Mouse (Mus musculus) macrophage (primary cell): Measurements from ENCODE around the gene Popdc3. TPM values are rescaled to one million over a fixed set of nuclear protein-coding genes. Genes with fewer than 3 reads are reported as not detected.
"Not testable (repeated sequence)": the region's sequence is repeated elsewhere in the genome, so short reads cannot be mapped to it uniquely, and the experiment has no call there.

Experiments
- H3K27ac ChIP-seq: fragments of 350-480 bp; formaldehyde crosslinking; 2 replicates; pipeline ENCODE4 v1.9.0; 2021
- H3K36me3 ChIP-seq: fragments of 350-480 bp; formaldehyde crosslinking; 2 replicates; pipeline ENCODE4 v1.9.0; 2021; ENCODE audit errors: inconsistent target
- H3K4me3 ChIP-seq: fragments of 350-480 bp; formaldehyde crosslinking; 2 replicates; pipeline ENCODE4 v1.9.0; 2021; ENCODE audit errors: inconsistent target
- H3K79me2 ChIP-seq: fragments of 350-480 bp; formaldehyde crosslinking; 2 replicates; pipeline ENCODE4 v1.9.0; 2021; ENCODE audit errors: inconsistent target
- WGBS: methylation state at CpG from one replicate; pipeline ENCODE4 v1.1.7; 2026; ENCODE audit warnings: inconsistent platforms; ENCODE audit not compliant: missing documents; 5-methylcytosine and 5-hydroxymethylcytosine counted together
- polyA plus RNA-seq: library from polyadenylated mRNA; stranded (reverse); fragments of 250-400 nt; gene quantifications from 3 replicates; pipeline ENCODE4 v1.2.4, GENCODE M21; 2018; ENCODE audit warnings: inconsistent platforms

The Popdc3 gene
- polyA plus RNA-seq, 1 experiment from 2014 or later, result not detected

- 89% methylated on average over 15 of the region's 16 CpGs for WGBS
- no peak overlapping the region for H3K4me3 ChIP-seq
These were observed 137.0 kb downstream of the Popdc3 start for GRCm38 (mm10) chr10:45314865-45315264.

GRCm38 (mm10) chr10:45318922-45319321 lies 141.0 kb downstream of the Popdc3 start:
- Histone ChIP-seq H3K79me2 (no peaks in the 10 kb centered on the region), H3K36me3 (no peaks in the 10 kb centered on the region), H3K27ac (no peak overlapping the region), H3K4me3 (no peak overlapping the region)
- 87% methylated on average over 5 of the region's 5 CpGs for WGBS

More at GRCm38 (mm10) chr10:45314865-45315264, 137.0 kb downstream of the Popdc3 start:
- Histone ChIP-seq H3K27ac (no peak overlapping the region), H3K79me2 (no peaks in the 10 kb centered on the region), H3K36me3 (no peaks in the 10 kb centered on the region)

GRCm38 (mm10) chr10:45320296-45320695 lies 142.4 kb downstream of the Popdc3 start:
- H3K27ac ChIP-seq, result no peak overlapping the region
- H3K36me3 ChIP-seq, result no peaks in the 10 kb centered on the region
- H3K79me2 ChIP-seq, result no peaks in the 10 kb centered on the region
- H3K4me3 ChIP-seq, result no peak overlapping the region
- WGBS, result 81% methylated on average over 3 of the region's 3 CpGs

- H3K36me3 ChIP-seq, result no peaks in the 10 kb centered on the region
- no peak overlapping the region for H3K4me3 ChIP-seq
- H3K79me2 ChIP-seq, result no peaks in the 10 kb centered on the region
- no peak overlapping the region for H3K27ac ChIP-seq
- WGBS, result 71% methylated on average over 1 of the region's 1 CpGs
These were observed 146.3 kb downstream of the Popdc3 start for GRCm38 (mm10) chr10:45324159-45324558.

GRCm38 (mm10) chr10:45328196-45329000 lies 150.5 kb downstream of the Popdc3 start:
- Histone ChIP-seq H3K27ac (no peak overlapping the region), H3K79me2 (no peaks in the 10 kb centered on the region), H3K36me3 (no peaks in the 10 kb centered on the region), H3K4me3 (no peak overlapping the region)
- WGBS, result 93% methylated on average over 7 of the region's 7 CpGs

GRCm38 (mm10) chr10:45334925-45335324 lies 157.0 kb downstream of the Popdc3 start:
- 51% methylated on average over 7 of the region's 7 CpGs for WGBS
- Histone ChIP-seq H3K36me3 (no peaks in the 10 kb centered on the region), H3K79me2 (no peaks in the 10 kb centered on the region), H3K27ac (no peak overlapping the region), H3K4me3 (no peak overlapping the region)

GRCm38 (mm10) chr10:45335434-45336422 lies 157.8 kb downstream of the Popdc3 start, which contains the start of gene Bves:
Bves (plus strand) TSS chr10:45335772.
- Histone ChIP-seq H3K4me3 (no peak within 1 kb of the TSS), H3K27ac (no peak within 1 kb of the TSS), H3K36me3 (no peaks in the 10 kb centered on the region), H3K79me2 (no peaks in the 10 kb centered on the region)
- WGBS, result 2% methylated on average over 87 of the region's 116 CpGs

- no peaks in the 10 kb centered on the region for H3K79me2 ChIP-seq
- no peak overlapping the region for H3K27ac ChIP-seq
- H3K36me3 ChIP-seq, result no peaks in the 10 kb centered on the region
- WGBS, result 80% methylated on average over 5 of the region's 7 CpGs
- no peak overlapping the region for H3K4me3 ChIP-seq
These were observed 161.2 kb downstream of the Popdc3 start for GRCm38 (mm10) chr10:45339106-45339505.

GRCm38 (mm10) chr10:45344381-45344780 lies 166.5 kb downstream of the Popdc3 start:
- Histone ChIP-seq H3K4me3 (no peak overlapping the region), H3K27ac (no peak overlapping the region), H3K36me3 (no peaks in the 10 kb centered on the region), H3K79me2 (no peaks in the 10 kb centered on the region)
- WGBS, result 73% methylated on average over 4 of the region's 4 CpGs

- H3K27ac ChIP-seq, result no peak overlapping the region
- no peak overlapping the region for H3K4me3 ChIP-seq
- no peaks in the 10 kb centered on the region for H3K36me3 ChIP-seq
- WGBS, result 97% methylated on average over 9 of the region's 9 CpGs
- no peaks in the 10 kb centered on the region for H3K79me2 ChIP-seq
These were observed 167.3 kb downstream of the Popdc3 start for GRCm38 (mm10) chr10:45345217-45345616.

- WGBS, result 94% methylated on average over 3 of the region's 3 CpGs
- not testable (repeated sequence) for H3K36me3 ChIP-seq, H3K27ac ChIP-seq, H3K4me3 ChIP-seq, H3K79me2 ChIP-seq
These were observed 170.2 kb downstream of the Popdc3 start for GRCm38 (mm10) chr10:45348143-45348542.

- WGBS, result 92% methylated on average over 6 of the region's 6 CpGs
- Histone ChIP-seq H3K36me3 (no peaks in the 10 kb centered on the region), H3K27ac (no peak overlapping the region), H3K4me3 (no peak overlapping the region), H3K79me2 (no peaks in the 10 kb centered on the region)
These were observed 178.2 kb downstream of the Popdc3 start for GRCm38 (mm10) chr10:45356091-45356490.

GRCm38 (mm10) chr10:45363396-45363795 lies 185.5 kb downstream of the Popdc3 start:
- Histone ChIP-seq H3K79me2 (no peaks in the 10 kb centered on the region), H3K36me3 (no peaks in the 10 kb centered on the region), H3K4me3 (no peak overlapping the region), H3K27ac (no peak overlapping the region)
- 73% methylated on average over 5 of the region's 5 CpGs for WGBS

GRCm38 (mm10) chr10:45366987-45367705 lies 189.2 kb downstream of the Popdc3 start:
- no peak overlapping the region for H3K4me3 ChIP-seq
- H3K36me3 ChIP-seq, result no peaks in the 10 kb centered on the region
- WGBS, result 86% methylated on average over 17 of the region's 17 CpGs
- no peaks in the 10 kb centered on the region for H3K79me2 ChIP-seq
- no peak overlapping the region for H3K27ac ChIP-seq
